Mouse (Mus musculus) embryonic facial prominence, embryonic 12.5 days (tissue): Measurements from ENCODE around the gene Retreg1. TPM values are rescaled to one million over a fixed set of nuclear protein-coding genes. Genes with fewer than 3 reads are reported as not detected.

Source experiments
- ATAC-seq: fragments of 200-750 bp; cut with Nextera tagmentation; 2 replicates; pipeline ENCODE4 v1.8.0; 2017; ENCODE audit not compliant: insufficient number of reproducible peaks, insufficient read depth, low FRiP score, low TSS enrichment
- H3K27ac ChIP-seq: fragments of 300-500 bp; sonication (generic); 2 replicates; pipeline ENCODE4 v1.5.1; 2016; ENCODE audit warnings: mild to moderate bottlenecking
- H3K27me3 ChIP-seq: fragments of 300-500 bp; sonication (generic); 2 replicates; pipeline ENCODE4 v1.6.1; 2016; ENCODE audit warnings: mild to moderate bottlenecking, moderate library complexity
- H3K36me3 ChIP-seq: fragments of 300-500 bp; sonication (generic); 2 replicates; pipeline ENCODE4 v1.6.1; 2016; ENCODE audit warnings: mild to moderate bottlenecking
- H3K4me1 ChIP-seq: fragments of 300-500 bp; sonication (generic); 2 replicates; pipeline ENCODE4 v1.6.1; 2016
- H3K4me2 ChIP-seq: fragments of 300-500 bp; sonication (generic); replicated peaks from 2 replicates; pipeline ENCODE4 v1.6.1; 2016; ENCODE audit warnings: mild to moderate bottlenecking, moderate library complexity
- H3K4me3 ChIP-seq: fragments of 300-500 bp; sonication (generic); 2 replicates; pipeline ENCODE4 v1.5.1; 2016; ENCODE audit warnings: mild to moderate bottlenecking
- H3K9ac ChIP-seq: fragments of 300-500 bp; sonication (generic); 2 replicates; pipeline ENCODE4 v1.6.1; 2016; ENCODE audit warnings: mild to moderate bottlenecking, moderate library complexity
- H3K9me3 ChIP-seq: fragments of 300-500 bp; sonication (generic); 2 replicates; pipeline ENCODE4 v1.6.1; 2016; ENCODE audit warnings: mild to moderate bottlenecking, moderate library complexity
- WGBS: fragments of 180-500 bp; shearing (Covaris S2); methylation state at CpG from one replicate; pipeline ENCODE4 v1.1.7; 2016; 5-methylcytosine and 5-hydroxymethylcytosine counted together
- polyA plus RNA-seq: library from polyadenylated mRNA; unstranded; fragments of >200 nt; fragmentation: Nextera tagmentation; extraction: Ambion mirVana; gene quantifications from 2 replicates; pipeline ENCODE4 v1.2.1, GENCODE M21; 2016

The Retreg1 gene
- 4.5 and 4.6 TPM in 2 replicates for polyA plus RNA-seq

DNA sequence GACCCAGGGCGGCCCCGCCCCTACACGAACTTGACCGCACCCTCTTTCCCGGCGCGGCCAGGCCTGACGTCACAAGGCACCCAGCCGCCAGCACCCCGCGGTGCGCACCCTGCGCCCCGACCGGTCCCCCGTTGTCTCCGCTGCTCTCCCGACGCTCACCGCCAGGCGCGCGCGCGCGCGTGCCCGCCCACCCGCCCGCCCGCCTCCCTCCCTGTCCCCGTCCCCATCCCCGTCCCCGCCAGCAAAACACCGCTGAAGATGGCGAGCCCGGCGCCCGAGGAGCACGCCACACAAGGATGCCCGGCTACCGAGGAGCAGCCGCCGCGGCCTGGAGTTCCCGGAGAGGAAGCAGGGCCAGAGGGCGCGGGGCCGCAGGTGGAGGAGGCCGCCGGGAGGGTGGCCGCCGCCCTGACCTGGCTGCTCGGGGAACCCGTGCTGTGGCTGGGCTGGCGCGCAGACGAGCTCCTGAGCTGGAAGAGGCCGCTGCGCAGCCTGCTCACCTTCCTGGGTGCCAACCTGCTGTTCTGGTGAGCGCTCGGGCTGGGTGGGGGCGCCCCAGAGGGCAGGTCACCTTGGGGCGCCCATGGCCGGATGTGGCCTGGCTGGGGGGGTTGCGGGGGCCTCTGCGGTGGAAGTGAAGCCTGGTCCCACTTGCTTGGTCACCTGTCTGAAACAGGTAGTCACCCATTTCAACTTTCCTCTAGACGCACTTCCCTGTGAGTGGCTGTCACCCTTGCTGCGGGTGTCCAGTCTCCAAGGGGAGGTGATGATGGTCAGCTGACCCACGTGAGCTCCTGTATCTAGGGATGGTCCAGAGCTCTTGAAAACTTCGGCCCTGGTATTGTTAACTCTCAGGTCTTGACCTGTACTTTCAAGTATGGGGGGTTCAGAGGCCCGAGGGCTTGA is at the start of gene Retreg1:
Retreg1 (plus strand) TSS at position 95 of the 906 bp plus-strand sequence.
- 1% methylated on average over 71 of the region's 72 CpGs for WGBS
- Histone ChIP-seq H3K4me1 (peaks cover 6% of the 10 kb centered on the region; the same call in 1 of the 2 replicates), H3K36me3 (no peaks in the 10 kb centered on the region), H3K4me2 (peak within 1 kb of the TSS; percentile 96), H3K9ac (peak within 1 kb of the TSS; percentile 69), H3K27me3 (peaks cover 32% of the 10 kb centered on the region), H3K9me3 (no peaks in the 10 kb centered on the region), H3K4me3 (peak within 1 kb of the TSS; percentile 74), H3K27ac (no peak within 1 kb of the TSS)
- ATAC-seq, result peak; percentile 89

DNA sequence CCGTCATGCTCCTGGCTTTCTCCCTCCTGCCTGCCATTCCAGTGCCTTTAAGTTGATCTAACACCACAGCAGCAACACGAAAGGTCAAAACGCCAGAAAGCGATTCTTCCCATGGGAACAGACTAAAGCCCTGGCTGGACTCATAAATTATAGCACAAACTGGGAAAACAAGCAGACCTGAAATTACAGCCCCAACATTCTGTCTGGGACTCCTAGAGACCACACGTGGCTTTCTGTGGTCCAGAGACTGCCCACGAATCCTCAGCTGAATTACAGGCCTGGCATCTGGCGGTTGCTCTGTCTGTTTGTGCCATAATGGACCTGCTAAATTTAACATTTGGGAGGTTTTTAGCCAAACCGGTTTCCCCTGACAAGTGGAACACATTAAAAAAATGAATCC is 48.9 kb upstream of the Retreg1 start:
- Histone ChIP-seq H3K27me3 (no peaks in the 10 kb centered on the region), H3K36me3 (peaks cover 64% of the 10 kb centered on the region), H3K27ac (no peak overlapping the region), H3K9me3 (no peaks in the 10 kb centered on the region), H3K9ac (no peak overlapping the region), H3K4me3 (no peak overlapping the region), H3K4me2 (no peak overlapping the region), H3K4me1 (peaks cover 3% of the 10 kb centered on the region; the same call in 1 of the 2 replicates)
- ATAC-seq, result no peak
- WGBS, result 65% methylated on average over 8 of the region's 8 CpGs

DNA sequence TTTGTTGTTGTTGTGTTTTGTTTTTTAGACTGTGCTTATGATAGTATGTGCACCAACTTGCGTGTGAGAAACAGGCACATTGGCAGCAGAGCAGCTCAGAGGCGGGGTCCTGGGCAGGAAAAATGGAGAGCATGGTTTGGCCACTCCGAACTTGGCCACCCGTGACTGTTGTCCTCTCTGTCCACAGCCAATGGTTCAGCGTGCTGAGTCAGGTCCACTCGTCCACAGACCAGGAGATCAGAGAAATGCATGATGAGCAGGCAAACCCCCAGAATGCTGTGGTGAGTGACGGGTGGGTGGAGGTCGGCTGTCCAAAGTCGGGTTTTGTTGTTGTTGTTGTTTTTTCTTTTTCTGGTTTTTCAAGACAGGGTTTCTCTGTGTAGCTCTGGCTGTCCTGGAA is 47.5 kb upstream of the Retreg1 start:
- no peak for ATAC-seq

DNA sequence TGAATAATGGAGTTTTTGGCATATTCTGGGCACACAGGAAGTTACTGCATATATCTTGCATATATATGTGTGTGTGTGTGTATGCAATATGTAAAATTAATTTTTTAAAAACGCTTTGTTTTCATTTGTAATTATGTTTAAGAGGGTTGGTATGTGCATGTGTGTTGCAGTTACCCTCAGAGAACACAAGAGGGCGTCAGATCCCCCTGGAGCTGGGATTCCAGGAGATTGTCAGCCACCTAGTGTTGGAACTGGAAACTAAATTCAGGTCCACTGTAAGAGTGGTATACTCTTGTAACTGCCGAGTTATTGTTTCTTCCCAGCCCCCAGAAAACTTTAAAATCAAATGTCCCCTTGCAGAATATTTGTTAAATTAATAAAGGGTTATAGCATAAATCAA is 46.6 kb upstream of the Retreg1 start:
- no peak overlapping the region for H3K9ac ChIP-seq
- H3K4me2 ChIP-seq, result no peak overlapping the region
- H3K4me3 ChIP-seq, result no peak overlapping the region
- 54% methylated on average over 3 of the region's 3 CpGs for WGBS
- peaks cover 68% of the 10 kb centered on the region for H3K36me3 ChIP-seq
- ATAC-seq, result no peak
- no peaks in the 10 kb centered on the region for H3K27me3 ChIP-seq
- H3K4me1 ChIP-seq, result peaks cover 3% of the 10 kb centered on the region; the same call in 1 of the 2 replicates
- no peaks in the 10 kb centered on the region for H3K9me3 ChIP-seq
- H3K27ac ChIP-seq, result no peak overlapping the region

More for the DNA sequence above, 47.5 kb upstream of the Retreg1 start:
- no peak overlapping the region for H3K4me2 ChIP-seq
- WGBS, result 91% methylated on average over 9 of the region's 9 CpGs
- peaks cover 65% of the 10 kb centered on the region for H3K36me3 ChIP-seq
- H3K4me3 ChIP-seq, result no peak overlapping the region
- peaks cover 3% of the 10 kb centered on the region; the same call in 1 of the 2 replicates for H3K4me1 ChIP-seq
- H3K27ac ChIP-seq, result no peak overlapping the region
- no peak overlapping the region for H3K9ac ChIP-seq
- no peaks in the 10 kb centered on the region for H3K9me3 ChIP-seq
- H3K27me3 ChIP-seq, result no peaks in the 10 kb centered on the region

DNA sequence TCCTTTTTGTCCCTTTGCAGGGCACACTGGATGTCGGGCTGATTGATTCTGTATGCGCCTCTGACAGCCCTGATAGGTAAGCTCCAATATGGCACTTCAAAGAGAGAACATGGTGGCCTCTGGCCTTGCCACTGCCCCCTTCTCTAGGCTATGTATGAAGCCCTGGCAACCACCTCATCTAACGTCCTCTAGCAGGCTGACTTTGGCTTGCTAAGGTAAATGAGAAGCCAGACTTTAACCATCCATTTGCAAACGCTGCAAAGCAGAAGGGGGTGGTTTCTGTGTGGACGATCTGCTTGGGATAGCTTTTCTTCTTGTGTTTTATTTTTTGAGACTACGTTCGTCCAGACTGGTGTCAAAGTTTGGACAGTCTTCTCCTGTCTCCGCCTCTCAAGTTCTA is 45.8 kb upstream of the Retreg1 start:
- WGBS, result 89% methylated on average over 8 of the region's 8 CpGs
- Histone ChIP-seq H3K4me1 (peaks cover 3% of the 10 kb centered on the region; the same call in 1 of the 2 replicates), H3K27me3 (no peaks in the 10 kb centered on the region), H3K27ac (no peak overlapping the region), H3K9ac (no peak overlapping the region), H3K4me3 (no peak overlapping the region), H3K36me3 (peaks cover 75% of the 10 kb centered on the region), H3K9me3 (no peaks in the 10 kb centered on the region), H3K4me2 (no peak overlapping the region)
- no peak for ATAC-seq

DNA sequence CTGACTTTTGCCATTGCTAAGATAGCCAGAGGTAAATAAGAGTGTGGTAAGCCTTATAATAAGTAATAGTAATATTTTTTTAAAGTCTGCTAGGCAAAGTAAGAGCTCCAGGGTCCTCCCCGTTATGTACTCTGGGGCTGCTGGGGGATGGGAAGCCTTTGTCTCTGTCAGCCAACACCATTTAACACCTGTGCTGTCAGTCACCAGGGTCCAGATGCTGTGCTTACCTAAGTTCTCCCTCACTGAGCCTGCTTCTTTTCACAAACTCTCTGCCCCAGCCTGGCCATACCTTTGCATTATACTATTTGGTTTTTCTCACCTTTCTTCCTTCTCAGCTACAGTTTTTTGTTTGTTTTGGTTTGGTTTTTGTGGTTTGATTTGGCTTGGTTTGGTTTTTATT is 45.1 kb upstream of the Retreg1 start:
- no peak for ATAC-seq
- Histone ChIP-seq H3K27me3 (no peaks in the 10 kb centered on the region), H3K9ac (no peak overlapping the region), H3K36me3 (peaks cover 77% of the 10 kb centered on the region), H3K9me3 (no peaks in the 10 kb centered on the region), H3K4me3 (no peak overlapping the region), H3K4me2 (no peak overlapping the region), H3K27ac (no peak overlapping the region), H3K4me1 (peaks cover 3% of the 10 kb centered on the region; the same call in 1 of the 2 replicates)
- 68% methylated on average over 1 of the region's 1 CpGs for WGBS

DNA sequence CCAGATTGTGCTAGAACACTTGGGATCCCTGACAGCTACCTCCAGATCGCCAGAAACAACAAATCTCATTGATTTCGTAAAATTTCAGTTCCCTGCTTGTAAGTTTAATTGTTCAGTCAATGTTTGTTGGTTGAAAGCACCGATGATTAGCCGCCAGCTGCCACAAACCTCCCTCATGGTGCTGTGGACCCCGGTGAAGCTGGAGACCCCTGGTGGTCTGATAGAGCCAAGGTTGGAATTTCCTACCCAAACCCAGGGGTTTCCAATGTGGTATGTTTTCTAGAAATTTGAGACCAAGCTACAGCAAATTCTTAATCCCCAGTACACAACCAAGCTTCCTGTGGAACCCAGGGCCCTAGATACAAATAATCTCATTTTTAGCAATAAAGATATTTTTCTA is 41.3 kb upstream of the Retreg1 start:
- H3K9me3 ChIP-seq, result no peaks in the 10 kb centered on the region
- no peaks in the 10 kb centered on the region for H3K27me3 ChIP-seq
- no peak overlapping the region for H3K27ac ChIP-seq
- peaks cover 84% of the 10 kb centered on the region for H3K36me3 ChIP-seq
- ATAC-seq, result no peak
- H3K4me2 ChIP-seq, result no peak overlapping the region
- H3K4me3 ChIP-seq, result no peak overlapping the region
- H3K4me1 ChIP-seq, result no peaks in the 10 kb centered on the region
- H3K9ac ChIP-seq, result no peak overlapping the region
- 86% methylated on average over 5 of the region's 5 CpGs for WGBS

DNA sequence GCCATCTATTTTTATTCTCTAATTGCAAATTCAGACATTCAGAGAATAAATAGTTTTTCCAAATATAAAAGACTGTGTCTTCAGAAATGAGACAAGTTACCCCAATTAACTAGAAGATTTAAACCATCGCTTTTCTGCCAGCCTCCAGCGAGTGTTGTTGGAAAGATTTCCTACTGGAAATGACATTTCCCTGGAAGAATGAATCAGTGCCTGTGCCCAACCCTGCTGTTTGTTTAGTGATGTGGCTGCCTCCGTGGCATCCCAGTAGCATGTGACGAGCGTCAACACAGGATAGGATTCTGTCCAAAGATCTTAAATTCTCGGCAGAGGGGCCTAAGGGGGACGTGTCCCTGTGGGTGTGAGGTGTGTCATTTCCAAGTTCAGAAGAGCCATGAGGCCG is 40.8 kb upstream of the Retreg1 start:
- ATAC-seq, result no peak
- Histone ChIP-seq H3K36me3 (peaks cover 85% of the 10 kb centered on the region), H3K4me3 (no peak overlapping the region), H3K4me1 (no peaks in the 10 kb centered on the region), H3K27ac (no peak overlapping the region), H3K9ac (no peak overlapping the region), H3K9me3 (no peaks in the 10 kb centered on the region), H3K4me2 (no peak overlapping the region), H3K27me3 (no peaks in the 10 kb centered on the region)
- 89% methylated on average over 8 of the region's 8 CpGs for WGBS

DNA sequence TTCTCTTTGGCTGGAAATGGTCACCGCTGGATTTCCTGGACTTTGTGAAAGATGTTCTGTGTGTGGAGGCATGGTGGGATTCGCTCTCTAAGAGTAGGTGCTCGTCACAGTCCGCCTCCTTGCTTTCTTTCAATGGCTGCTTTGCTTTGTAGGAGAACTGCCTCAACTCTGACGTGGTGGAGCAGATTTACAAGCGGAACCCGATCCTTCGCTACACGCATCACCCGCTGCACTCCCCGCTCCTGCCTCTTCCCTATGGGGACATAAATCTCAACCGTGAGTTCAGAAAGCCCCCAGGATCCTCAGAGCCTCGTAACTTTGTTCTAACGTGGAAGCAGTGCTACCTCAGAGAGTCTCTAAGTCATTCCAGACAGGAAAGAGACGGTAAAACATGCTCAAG is 39.9 kb upstream of the Retreg1 start:
- Histone ChIP-seq H3K4me1 (no peaks in the 10 kb centered on the region), H3K4me2 (no peak overlapping the region), H3K36me3 (peaks cover 87% of the 10 kb centered on the region), H3K4me3 (no peak overlapping the region), H3K9ac (no peak overlapping the region), H3K27me3 (no peaks in the 10 kb centered on the region), H3K9me3 (no peaks in the 10 kb centered on the region), H3K27ac (no peak overlapping the region)
- 84% methylated on average over 15 of the region's 15 CpGs for WGBS
- no peak for ATAC-seq

DNA sequence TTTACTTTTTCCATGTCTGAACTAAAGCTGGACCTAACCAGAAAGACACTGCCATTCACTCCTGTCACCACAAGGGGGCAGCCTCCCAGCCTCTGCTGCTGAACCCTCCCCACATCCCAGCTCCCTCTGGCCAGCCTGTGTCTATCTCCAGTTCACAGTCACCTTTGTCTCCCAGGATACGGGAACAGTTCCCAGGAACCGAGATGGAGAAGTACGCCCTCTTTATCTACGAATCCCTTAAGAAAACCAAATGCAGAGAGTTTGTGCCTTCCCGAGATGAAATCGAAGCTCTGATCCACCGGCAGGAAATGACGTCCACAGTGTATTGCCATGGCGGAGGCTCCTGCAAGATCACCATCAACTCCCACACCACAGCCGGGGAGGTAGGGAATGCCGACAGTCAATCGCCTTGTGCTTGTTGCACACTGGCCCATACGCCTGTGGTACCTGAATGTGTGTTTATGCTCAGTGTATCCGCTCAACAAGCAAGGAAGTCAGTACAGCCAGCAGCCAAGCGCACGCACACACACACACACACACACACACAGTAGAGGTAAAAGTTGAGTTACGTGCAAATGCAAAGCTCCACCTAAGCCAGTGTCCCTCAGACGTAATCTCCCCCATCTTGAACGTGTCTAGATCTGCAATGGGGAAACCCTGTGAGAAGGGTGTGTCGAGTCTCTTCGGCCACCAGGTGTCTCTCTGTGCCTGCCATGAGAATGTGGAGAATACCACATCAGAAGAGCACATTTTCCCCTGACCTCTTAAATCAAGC is 37.5 kb upstream of the Retreg1 start:
- H3K27ac ChIP-seq, result no peak overlapping the region
- no peak overlapping the region for H3K4me3 ChIP-seq
- WGBS, result 84% methylated on average over 21 of the region's 21 CpGs
- H3K4me2 ChIP-seq, result no peak overlapping the region
- peaks cover 96% of the 10 kb centered on the region for H3K36me3 ChIP-seq
- H3K27me3 ChIP-seq, result no peaks in the 10 kb centered on the region
- H3K9ac ChIP-seq, result no peak overlapping the region
- ATAC-seq, result no peak
- H3K4me1 ChIP-seq, result no peaks in the 10 kb centered on the region
- H3K9me3 ChIP-seq, result no peaks in the 10 kb centered on the region

DNA sequence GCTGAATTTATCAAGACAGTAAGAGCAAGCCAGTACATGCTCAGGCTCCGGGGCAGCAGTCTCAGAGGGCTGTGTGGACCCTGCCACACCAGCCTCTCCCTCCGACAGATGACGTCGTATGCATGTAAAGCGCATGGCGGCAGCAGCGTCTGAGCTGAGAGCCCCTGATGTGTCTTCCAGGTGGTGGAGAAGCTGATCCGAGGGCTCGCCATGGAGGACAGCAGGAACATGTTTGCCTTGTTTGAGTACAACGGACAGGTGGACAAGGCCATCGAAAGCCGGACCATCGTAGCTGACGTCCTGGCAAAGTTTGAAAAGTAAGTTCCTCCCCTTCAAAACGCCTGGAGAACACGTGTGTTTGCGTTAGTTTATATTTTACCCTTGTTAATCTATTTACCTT is 36.6 kb upstream of the Retreg1 start:
- WGBS, result 91% methylated on average over 17 of the region's 17 CpGs
- peaks cover 95% of the 10 kb centered on the region for H3K36me3 ChIP-seq
- no peaks in the 10 kb centered on the region for H3K9me3 ChIP-seq
- no peak overlapping the region for H3K4me2 ChIP-seq
- H3K4me1 ChIP-seq, result no peaks in the 10 kb centered on the region
- H3K4me3 ChIP-seq, result no peak overlapping the region
- H3K9ac ChIP-seq, result no peak overlapping the region
- no peak overlapping the region for H3K27ac ChIP-seq
- no peaks in the 10 kb centered on the region for H3K27me3 ChIP-seq
- no peak for ATAC-seq

DNA sequence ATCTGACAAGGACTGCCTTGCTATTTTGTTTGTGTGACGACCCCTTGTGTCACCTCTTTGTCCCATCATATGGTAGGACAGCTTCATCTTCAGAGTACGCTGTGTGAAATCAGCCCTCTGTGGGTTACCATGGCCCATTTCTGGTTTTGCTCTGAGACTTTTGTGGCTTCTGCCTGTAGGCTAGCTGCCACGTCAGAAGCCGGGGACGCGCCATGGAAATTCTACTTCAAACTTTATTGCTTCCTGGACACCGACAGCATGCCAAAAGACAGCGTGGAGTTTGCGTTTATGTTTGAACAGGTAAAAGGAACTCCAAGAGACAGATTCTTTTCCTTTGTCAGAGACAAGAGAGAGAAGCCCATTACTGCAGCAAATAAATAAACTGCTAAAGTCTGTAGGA is 36.1 kb upstream of the Retreg1 start:
- Histone ChIP-seq H3K4me2 (no peak overlapping the region), H3K4me1 (no peaks in the 10 kb centered on the region), H3K9me3 (no peaks in the 10 kb centered on the region), H3K4me3 (no peak overlapping the region), H3K27ac (no peak overlapping the region), H3K27me3 (no peaks in the 10 kb centered on the region), H3K36me3 (peaks cover 95% of the 10 kb centered on the region), H3K9ac (no peak overlapping the region)
- WGBS, result 93% methylated on average over 9 of the region's 9 CpGs
- ATAC-seq, result no peak
